ENCODE assay signal across 10 mouse cellular contexts in genomic region chr1:134232326-134232725, GRCm38 (mm10). TPM values are rescaled to one million over a fixed set of nuclear protein-coding genes. Genes with fewer than 3 reads are reported as not detected.
DNase-seq lines count a peak whose midpoint lies in the region; ATAC-seq lines count a peak whose summit lies in the region.
"Had no signal": no experiment of that assay in that cellular context is flagged by ENCODE, and none has a peak within 500 bp of the region (broad histone marks: within the 10 kb centered on the region; RNA-seq: fewer than 3 reads in every experiment).

No protein-coding gene starts in this region.

- H3K27ac ChIP-seq in forebrain, embryonic 11.5 days (ENCODE audit: low read depth, low read length), result no peak overlapping the region
- H3K27ac ChIP-seq in forebrain, embryonic 14.5 days (ENCODE audit: low read depth, low read length), result no peak overlapping the region
- peak overlapping the region; percentile 38; the same call in 1 of the 2 replicates for H3K27ac ChIP-seq in intestine, embryonic 15.5 days
- H3K27ac ChIP-seq: embryonic facial prominence, embryonic 13.5 days had no signal

- no peak for ATAC-seq in forebrain, embryonic 11.5 days (replicated peaks; ENCODE audit: low FRiP score)
- ATAC-seq in forebrain, embryonic 14.5 days, result no peak
- ATAC-seq in intestine, embryonic 15.5 days, result no peak
- no peak for ATAC-seq in inflammation-experienced regulatory T-cells, adult 6 months

- H3K9me3 ChIP-seq in forebrain, embryonic 11.5 days (ENCODE audit: control insufficient read depth, low read length), result no peaks in the 10 kb centered on the region
- no peaks in the 10 kb centered on the region for H3K9me3 ChIP-seq in forebrain, embryonic 14.5 days (replicated peaks; ENCODE audit: control insufficient read depth, low read length)
- H3K9me3 ChIP-seq in intestine, embryonic 15.5 days, result no peaks in the 10 kb centered on the region
- H3K9me3 ChIP-seq: embryonic facial prominence, embryonic 13.5 days had no signal

- no peak overlapping the region for H3K9ac ChIP-seq in forebrain, embryonic 11.5 days (ENCODE audit: low read length)
- no peak overlapping the region for H3K9ac ChIP-seq in forebrain, embryonic 14.5 days (ENCODE audit: low read length)
- H3K9ac ChIP-seq in intestine, embryonic 15.5 days, result no peak overlapping the region
- H3K9ac ChIP-seq: embryonic facial prominence, embryonic 13.5 days had no signal

- H3K36me3 ChIP-seq in forebrain, embryonic 11.5 days (ENCODE audit: control insufficient read depth, insufficient read depth, low read length), result no peaks in the 10 kb centered on the region
- no peaks in the 10 kb centered on the region for H3K36me3 ChIP-seq in forebrain, embryonic 14.5 days (ENCODE audit: control insufficient read depth, insufficient read depth, low read length)
- no peaks in the 10 kb centered on the region for H3K36me3 ChIP-seq in intestine, embryonic 15.5 days
- H3K36me3 ChIP-seq: embryonic facial prominence, embryonic 13.5 days had no signal

- H3K4me3 ChIP-seq in forebrain, embryonic 11.5 days (ENCODE audit: low read depth, low read length), result no peak overlapping the region
- H3K4me3 ChIP-seq in forebrain, embryonic 14.5 days (ENCODE audit: low read depth, low read length), result no peak overlapping the region
- no peak overlapping the region for H3K4me3 ChIP-seq in intestine, embryonic 15.5 days (replicated peaks)
- H3K4me3 ChIP-seq: embryonic facial prominence, embryonic 13.5 days had no signal

- H3K4me2 ChIP-seq in forebrain, embryonic 11.5 days (ENCODE audit: low read depth, low read length, severe bottlenecking), result no peak overlapping the region
- H3K4me2 ChIP-seq in forebrain, embryonic 14.5 days (ENCODE audit: low read length), result no peak overlapping the region
- peak overlapping the region; percentile 90; the same call in 1 of the 2 replicates for H3K4me2 ChIP-seq in intestine, embryonic 15.5 days (replicated peaks)
- H3K4me2 ChIP-seq: embryonic facial prominence, embryonic 13.5 days had no signal

- DNase-seq in forebrain, embryonic 11.5 days (ENCODE audit: low spot score), result peak; percentile 41
- no peak for DNase-seq in forebrain, embryonic 14.5 days (ENCODE audit: low spot score)
- peak; percentile 30 to 41 for DNase-seq in layer of hippocampus, postnatal 10 days (ENCODE audit: low spot score in 2 of 2)
- no peak for DNase-seq in layer of hippocampus, adult 9-11 months
- peak; percentile 33 to 56 for DNase-seq in adrenal gland, postnatal 36 days
- DNase-seq in gastrocnemius, postnatal 10 days, result no peak

- 82% methylated on average over 8 of the region's 8 CpGs for WGBS in forebrain, embryonic 11.5 days
- 76% methylated on average over 8 of the region's 8 CpGs for WGBS in forebrain, embryonic 14.5 days
- WGBS in intestine, embryonic 15.5 days, result 75% methylated on average over 8 of the region's 8 CpGs

- peaks cover 7% of the 10 kb centered on the region for H3K4me1 ChIP-seq in forebrain, embryonic 11.5 days (replicated peaks; ENCODE audit: control insufficient read depth, insufficient read depth, low read length)
- H3K4me1 ChIP-seq in forebrain, embryonic 14.5 days (ENCODE audit: control insufficient read depth, insufficient read depth, low read length), result peaks cover 8% of the 10 kb centered on the region; the same call in 1 of the 2 replicates
- H3K4me1 ChIP-seq in intestine, embryonic 15.5 days (replicated peaks), result peaks cover 24% of the 10 kb centered on the region

- peaks cover 37% of the 10 kb centered on the region for H3K27me3 ChIP-seq in forebrain, embryonic 11.5 days (ENCODE audit: control insufficient read depth, insufficient read depth, low read length)
- H3K27me3 ChIP-seq in forebrain, embryonic 14.5 days (replicated peaks; ENCODE audit: control insufficient read depth, insufficient read depth, low read length), result peaks cover 35% of the 10 kb centered on the region
- peaks cover 34% of the 10 kb centered on the region for H3K27me3 ChIP-seq in intestine, embryonic 15.5 days (replicated peaks)

RNA-seq across cellular contexts. Expression of gene Adora1, which starts 2.9 kb away (rescaled TPM):
- 0.59 and 0.84 TPM in 2 replicates for polyA plus RNA-seq in forebrain, embryonic 11.5 days (2014; fragmentation: Nextera tagmentation; extraction: Ambion mirVana)
- 5.4 and 7.1 TPM in 2 replicates for polyA plus RNA-seq in forebrain, embryonic 14.5 days (2014; fragmentation: Nextera tagmentation; extraction: Ambion mirVana)
- total RNA-seq in layer of hippocampus, postnatal 10 days (2021), result 100 to 1,000 TPM; 162 to 169 TPM
- 100 to 1,000 TPM; 110 to 137 TPM for total RNA-seq in adrenal gland, postnatal 36 days (2021)
- 4.0 and 8.3 TPM in 2 replicates for polyA plus RNA-seq in intestine, embryonic 15.5 days (2015; fragmentation: Nextera tagmentation; extraction: Ambion mirVana)
- total RNA-seq in gastrocnemius, postnatal 10 days (2021), result under 1 TPM; 0.90 to 0.96 TPM
- not detected for polyA plus RNA-seq in inflammation-experienced regulatory T-cells, adult 6 months (2017; shearing (Covaris generic))

RNA-seq across cellular contexts. Expression of gene Mybph, which starts 39.1 kb away (rescaled TPM):
- not detected in 2 replicates for polyA plus RNA-seq in forebrain, embryonic 11.5 days (2014; fragmentation: Nextera tagmentation; extraction: Ambion mirVana)
- 0.10 TPM in 1 of 2 replicates, not detected in the other for polyA plus RNA-seq in forebrain, embryonic 14.5 days (2014; fragmentation: Nextera tagmentation; extraction: Ambion mirVana)
- not detected for total RNA-seq in layer of hippocampus, postnatal 10 days (2021)
- under 1 TPM in 1 of 2 experiments, not detected in 1; 0.13 TPM for total RNA-seq in adrenal gland, postnatal 36 days (2021)
- polyA plus RNA-seq in intestine, embryonic 15.5 days (2015; fragmentation: Nextera tagmentation; extraction: Ambion mirVana), result 0.15 and 0.52 TPM in 2 replicates
- 100 to 1,000 TPM; 204 to 410 TPM for total RNA-seq in gastrocnemius, postnatal 10 days (2021)
- not detected for polyA plus RNA-seq in inflammation-experienced regulatory T-cells, adult 6 months (2017; shearing (Covaris generic))

RNA-seq across cellular contexts. Expression of gene Chil1, which starts 50.4 kb away (rescaled TPM):
- polyA plus RNA-seq in forebrain, embryonic 11.5 days (2014; fragmentation: Nextera tagmentation; extraction: Ambion mirVana), result 0.27 and 0.65 TPM in 2 replicates
- 2.5 and 3.7 TPM in 2 replicates for polyA plus RNA-seq in forebrain, embryonic 14.5 days (2014; fragmentation: Nextera tagmentation; extraction: Ambion mirVana)
- 1 to 10 TPM; 5.4 to 6.5 TPM for total RNA-seq in layer of hippocampus, postnatal 10 days (2021)
- 1 to 10 TPM; 1.3 to 1.7 TPM for total RNA-seq in adrenal gland, postnatal 36 days (2021)
- polyA plus RNA-seq in intestine, embryonic 15.5 days (2015; fragmentation: Nextera tagmentation; extraction: Ambion mirVana), result 0.44 and 0.58 TPM in 2 replicates
- 1 to 10 TPM; 1.9 TPM for total RNA-seq in gastrocnemius, postnatal 10 days (2021)
- under 1 TPM in 2 of 3 experiments, not detected in 1; 0.46 to 0.98 TPM for polyA plus RNA-seq in inflammation-experienced regulatory T-cells, adult 6 months (2017; shearing (Covaris generic))

RNA-seq across cellular contexts. Expression of gene Myog, which starts 57.5 kb away (rescaled TPM):
- polyA plus RNA-seq in forebrain, embryonic 11.5 days (2014; fragmentation: Nextera tagmentation; extraction: Ambion mirVana), result not detected in 2 replicates
- not detected in 2 replicates for polyA plus RNA-seq in forebrain, embryonic 14.5 days (2014; fragmentation: Nextera tagmentation; extraction: Ambion mirVana)
- not detected for total RNA-seq in layer of hippocampus, postnatal 10 days (2021)
- not detected for total RNA-seq in adrenal gland, postnatal 36 days (2021)
- 0.54 and 1.1 TPM in 2 replicates for polyA plus RNA-seq in intestine, embryonic 15.5 days (2015; fragmentation: Nextera tagmentation; extraction: Ambion mirVana)
- total RNA-seq in gastrocnemius, postnatal 10 days (2021), result 100 to 1,000 TPM; 135 to 142 TPM
- polyA plus RNA-seq in inflammation-experienced regulatory T-cells, adult 6 months (2017; shearing (Covaris generic)), result not detected
- total RNA-seq: left cerebral cortex, postnatal 4 days had no signal

Comparison
In these comparisons a context has a peak if more than half of its experiments do, and no peak if none do; other contexts are left out.
1. DNase-seq: peak in forebrain, embryonic 11.5 days (single experiment), layer of hippocampus, postnatal 10 days (2 of 2) and adrenal gland, postnatal 36 days (2 of 2); none in forebrain, embryonic 14.5 days (single experiment), layer of hippocampus, adult 9-11 months (single experiment) and gastrocnemius, postnatal 10 days (single experiment).